Mouse (Mus musculus): ENCODE results near the gene Ptchd4.

The Ptchd4 gene

GRCm38 (mm10) chr17:42427961-42428360 is 112.2 kb downstream of the Ptchd4 start:
- DNase-seq (ENCODE audit: low read depth, low spot score): no peak

- no peak for DNase-seq (ENCODE audit: low read depth, low spot score)
These were observed 114.6 kb downstream of the Ptchd4 start for GRCm38 (mm10) chr17:42430380-42430779.

DNA sequence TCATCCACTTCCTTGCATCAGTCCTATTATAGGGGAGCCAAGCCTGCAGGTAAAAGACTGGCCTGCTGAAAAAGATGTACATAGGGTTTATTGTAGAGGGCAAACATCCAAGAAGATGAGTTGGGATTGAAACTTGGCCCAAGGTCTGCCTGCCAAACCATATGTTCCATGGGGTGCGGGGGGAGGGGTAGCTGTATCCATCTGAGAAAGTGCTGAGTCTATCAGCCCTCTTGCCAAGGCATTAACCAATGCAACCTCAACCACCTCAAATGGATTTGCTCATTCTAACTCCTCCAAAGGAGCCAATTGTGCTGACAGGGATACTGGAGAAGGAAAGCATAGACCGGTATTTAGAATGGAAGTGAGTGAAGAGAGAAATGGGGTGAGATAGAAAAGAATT is 136.5 kb downstream of the Ptchd4 start:
- no peak for DNase-seq (ENCODE audit: low read depth, low spot score)

DNA sequence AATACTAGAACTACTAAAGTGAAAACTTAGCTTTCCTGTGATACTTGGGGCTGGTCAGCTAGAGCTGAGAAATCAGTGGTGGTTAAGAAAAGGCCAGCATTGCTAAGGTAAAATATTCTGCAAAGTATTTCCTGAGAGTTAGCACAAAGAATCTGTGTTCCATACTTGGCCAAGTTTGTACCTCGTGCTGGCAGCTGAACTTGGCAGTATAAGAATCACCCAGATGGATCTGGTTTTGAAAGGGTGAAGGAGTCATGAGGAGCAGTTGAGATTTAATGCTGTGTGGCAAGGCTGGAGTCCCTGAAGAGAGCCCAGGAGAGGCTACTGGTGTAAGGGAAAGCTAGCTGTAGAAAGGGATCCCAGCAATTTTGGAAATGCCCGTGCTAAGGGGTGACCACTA is 140.7 kb downstream of the Ptchd4 start:
- no peak for DNase-seq (ENCODE audit: low read depth, low spot score)

DNA sequence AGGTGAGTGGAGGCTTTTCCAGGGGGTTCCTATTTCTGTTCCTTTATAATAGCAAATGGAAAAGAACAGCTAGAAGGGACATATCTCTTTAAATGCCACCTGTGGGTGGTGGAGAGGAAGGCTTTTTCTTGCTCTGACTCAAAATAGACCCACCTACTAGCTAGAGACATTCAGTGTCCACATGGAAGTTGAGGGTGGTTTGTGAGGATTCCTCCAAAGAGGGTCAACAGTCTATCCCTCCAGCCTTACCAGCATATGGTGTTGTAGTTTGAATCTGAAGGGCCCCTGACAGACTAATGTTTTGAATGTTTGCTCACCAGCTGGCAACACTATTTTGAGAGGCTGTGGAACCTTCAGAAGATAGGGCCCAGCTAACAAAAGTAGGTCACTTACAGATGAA is 147.0 kb downstream of the Ptchd4 start:
- no peak for DNase-seq (ENCODE audit: low read depth, low spot score)

- DNase-seq (ENCODE audit: low read depth, low spot score): no peak
These were observed 164.6 kb downstream of the Ptchd4 start for GRCm38 (mm10) chr17:42480173-42480991.

DNA sequence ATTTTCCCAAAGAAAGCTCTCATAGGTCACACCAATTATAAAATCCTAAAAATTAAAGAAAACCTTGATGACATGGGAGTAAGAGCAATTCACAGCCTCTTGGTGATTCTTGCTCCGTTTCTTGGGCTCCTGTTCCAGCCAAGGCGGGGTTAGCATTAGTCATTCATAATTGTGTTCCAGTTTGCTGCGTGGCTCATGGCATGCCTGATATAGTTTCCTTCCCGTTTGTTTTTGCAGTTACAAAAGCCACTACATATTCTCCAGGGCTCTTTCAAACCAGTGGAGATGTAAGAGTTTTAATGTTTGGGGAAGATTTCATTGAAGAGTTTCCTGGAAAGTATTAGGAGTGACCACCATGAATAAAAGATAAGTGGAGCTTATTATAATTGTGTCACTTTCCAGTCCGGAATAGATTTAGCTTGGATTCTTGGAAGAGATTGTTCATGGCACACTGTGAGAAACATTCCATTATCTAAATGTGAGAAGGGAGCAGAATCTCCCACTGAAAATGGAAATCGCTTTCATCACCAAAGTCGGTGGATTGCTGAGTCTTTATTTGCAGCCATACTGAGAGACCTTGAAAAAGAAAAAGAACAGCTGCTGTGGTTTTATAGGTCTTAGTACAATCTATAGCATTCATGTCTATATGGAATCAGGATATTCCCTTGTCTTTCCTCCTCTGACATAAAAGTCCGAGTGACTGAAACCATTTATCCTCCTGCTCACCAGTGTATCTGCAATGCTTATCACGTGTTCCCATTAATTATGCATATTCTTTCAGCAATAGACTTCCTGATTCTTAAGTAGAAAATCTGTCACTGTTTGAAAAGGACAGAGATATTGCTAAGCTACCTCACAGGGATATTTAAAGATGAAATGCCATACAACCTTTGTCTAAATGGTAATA is 193.9 kb downstream of the Ptchd4 start:
- no peak for DNase-seq (ENCODE audit: low read depth, low spot score)

DNA sequence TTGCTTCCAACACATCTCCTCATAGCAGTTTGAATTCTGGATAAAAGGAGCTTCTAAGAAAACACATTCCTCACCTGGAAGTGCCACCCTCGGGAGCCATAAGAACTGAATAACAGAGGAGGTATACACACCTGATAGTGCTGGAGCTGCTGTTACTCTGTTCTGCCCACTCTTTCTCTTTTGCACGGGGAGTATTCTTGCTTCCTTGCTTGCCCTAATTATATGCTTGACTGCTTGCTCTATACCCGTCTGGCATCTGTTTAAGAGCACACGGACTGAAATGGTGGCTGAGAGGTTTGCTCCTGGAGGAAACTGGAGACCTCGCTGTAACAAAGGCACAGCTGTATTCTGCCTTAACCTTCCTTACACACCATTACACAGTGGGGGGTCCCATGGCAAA is 214.4 kb downstream of the Ptchd4 start:
- no peak for DNase-seq (ENCODE audit: low read depth, low spot score)

- no peak for DNase-seq (ENCODE audit: low read depth, low spot score)
These were observed 233.8 kb downstream of the Ptchd4 start for GRCm38 (mm10) chr17:42549578-42549977.

Data from brain, embryonic 18.5 days (tissue).